Mouse (Mus musculus) neural tube, embryonic 12.5 days (tissue): ENCODE results near the gene Zfp750. TPM values are rescaled to one million over a fixed set of nuclear protein-coding genes. Genes with fewer than 3 reads are reported as not detected.

Experiments used
- ATAC-seq: fragments of 200-750 bp; cut with Nextera tagmentation; 2 replicates; pipeline ENCODE4 v1.8.0; 2017; ENCODE audit warnings: low read depth, mild to moderate bottlenecking, moderate TSS enrichment, moderate library complexity; ENCODE audit not compliant: low FRiP score
- H3K27ac ChIP-seq: fragments of 300-500 bp; sonication (generic); 2 replicates; pipeline ENCODE4 v1.5.1; 2016
- H3K27me3 ChIP-seq: fragments of 300-500 bp; sonication (generic); replicated peaks from 2 replicates; pipeline ENCODE4 v1.6.1; 2016; ENCODE audit warnings: mild to moderate bottlenecking
- H3K36me3 ChIP-seq: fragments of 300-500 bp; sonication (generic); 2 replicates; pipeline ENCODE4 v1.6.1; 2016; ENCODE audit warnings: mild to moderate bottlenecking
- H3K4me1 ChIP-seq: fragments of 300-500 bp; sonication (generic); 2 replicates; pipeline ENCODE4 v1.6.1; 2016
- H3K4me2 ChIP-seq: fragments of 300-500 bp; sonication (generic); replicated peaks from 2 replicates; pipeline ENCODE4 v1.6.1; 2016; ENCODE audit warnings: mild to moderate bottlenecking
- H3K4me3 ChIP-seq: fragments of 300-500 bp; sonication (generic); 2 replicates; pipeline ENCODE4 v1.5.1; 2016
- H3K9ac ChIP-seq: fragments of 300-500 bp; sonication (generic); 2 replicates; pipeline ENCODE4 v1.6.1; 2016; ENCODE audit warnings: mild to moderate bottlenecking
- H3K9me3 ChIP-seq: fragments of 300-500 bp; sonication (generic); 2 replicates; pipeline ENCODE4 v1.6.1; 2016; ENCODE audit warnings: mild to moderate bottlenecking
- WGBS: fragments of 180-500 bp; shearing (Covaris S2); methylation state at CpG from one replicate; pipeline ENCODE4 v1.1.7; 2016; 5-methylcytosine and 5-hydroxymethylcytosine counted together
- polyA plus RNA-seq: library from polyadenylated mRNA; unstranded; fragments of >200 nt; fragmentation: Nextera tagmentation; extraction: Ambion mirVana; gene quantifications from 2 replicates; pipeline ENCODE4 v1.2.1, GENCODE M21; 2016

Zfp750 gene
- polyA plus RNA-seq, 1 experiment from 2014 or later: 0.82 TPM

- 92% methylated on average over 7 of the region's 7 CpGs for WGBS
- no peak overlapping the region for H3K9ac ChIP-seq
These were observed 5.1 kb upstream of the Zfp750 start for GRCm38 (mm10) chr11:121524191-121524590.

GRCm38 (mm10) chr11:121522156-121522762, 3.1 kb upstream of the Zfp750 start:
- Histone ChIP-seq H3K4me1 (no peaks in the 10 kb centered on the region), H3K27ac (no peak overlapping the region), H3K27me3 (no peaks in the 10 kb centered on the region), H3K9ac (no peak overlapping the region), H3K4me3 (no peak overlapping the region), H3K9me3 (no peaks in the 10 kb centered on the region), H3K36me3 (no peaks in the 10 kb centered on the region), H3K4me2 (no peak overlapping the region)
- 86% methylated on average over 4 of the region's 4 CpGs for WGBS
- ATAC-seq: no peak

More at GRCm38 (mm10) chr11:121524191-121524590, 5.1 kb upstream of the Zfp750 start:
- no peak overlapping the region for H3K4me3 ChIP-seq
- no peak overlapping the region for H3K4me2 ChIP-seq
- no peaks in the 10 kb centered on the region for H3K9me3 ChIP-seq
- H3K27ac ChIP-seq: no peak overlapping the region
- H3K4me1 ChIP-seq: no peaks in the 10 kb centered on the region
- no peak for ATAC-seq
- no peaks in the 10 kb centered on the region for H3K36me3 ChIP-seq
- no peaks in the 10 kb centered on the region for H3K27me3 ChIP-seq

GRCm38 (mm10) chr11:121520761-121521160, 1.6 kb upstream of the Zfp750 start:
- H3K4me2 ChIP-seq: no peak overlapping the region
- H3K4me1 ChIP-seq: no peaks in the 10 kb centered on the region
- H3K9me3 ChIP-seq: no peaks in the 10 kb centered on the region
- WGBS: 96% methylated on average over 2 of the region's 2 CpGs
- no peak overlapping the region for H3K4me3 ChIP-seq
- H3K9ac ChIP-seq: no peak overlapping the region
- H3K36me3 ChIP-seq: no peaks in the 10 kb centered on the region
- H3K27ac ChIP-seq: no peak overlapping the region
- H3K27me3 ChIP-seq: no peaks in the 10 kb centered on the region
- no peak for ATAC-seq

- WGBS: 86% methylated on average over 7 of the region's 7 CpGs
- no peak overlapping the region for H3K4me2 ChIP-seq
- H3K36me3 ChIP-seq: no peaks in the 10 kb centered on the region
- H3K9me3 ChIP-seq: no peaks in the 10 kb centered on the region
- no peaks in the 10 kb centered on the region for H3K4me1 ChIP-seq
- H3K27ac ChIP-seq: no peak overlapping the region
- no peak for ATAC-seq
- no peak overlapping the region for H3K4me3 ChIP-seq
- H3K9ac ChIP-seq: no peak overlapping the region
- H3K27me3 ChIP-seq: no peaks in the 10 kb centered on the region
These were observed 570 bp upstream of the Zfp750 start for GRCm38 (mm10) chr11:121519703-121520102.

- Histone ChIP-seq H3K4me2 (no peak overlapping the region), H3K27ac (no peak overlapping the region), H3K4me1 (no peaks in the 10 kb centered on the region), H3K27me3 (no peaks in the 10 kb centered on the region), H3K9me3 (no peaks in the 10 kb centered on the region), H3K4me3 (no peak overlapping the region), H3K36me3 (no peaks in the 10 kb centered on the region), H3K9ac (no peak overlapping the region)
- WGBS: 59% methylated on average over 17 of the region's 17 CpGs
- no peak for ATAC-seq
These were observed 1.3 kb downstream of the Zfp750 start for GRCm38 (mm10) chr11:121517687-121518465.

GRCm38 (mm10) chr11:121516906-121517305, 2.2 kb downstream of the Zfp750 start:
- no peak for ATAC-seq
- Histone ChIP-seq H3K27me3 (no peaks in the 10 kb centered on the region), H3K27ac (no peak overlapping the region), H3K9me3 (no peaks in the 10 kb centered on the region), H3K9ac (no peak overlapping the region), H3K36me3 (no peaks in the 10 kb centered on the region), H3K4me2 (no peak overlapping the region), H3K4me3 (no peak overlapping the region), H3K4me1 (no peaks in the 10 kb centered on the region)
- 87% methylated on average over 3 of the region's 3 CpGs for WGBS

GRCm38 (mm10) chr11:121515996-121516395, 3.1 kb downstream of the Zfp750 start:
- Histone ChIP-seq H3K4me3 (no peak overlapping the region), H3K27ac (no peak overlapping the region), H3K9ac (no peak overlapping the region), H3K4me1 (no peaks in the 10 kb centered on the region), H3K9me3 (no peaks in the 10 kb centered on the region), H3K4me2 (no peak overlapping the region), H3K27me3 (no peaks in the 10 kb centered on the region), H3K36me3 (no peaks in the 10 kb centered on the region)
- 87% methylated on average over 9 of the region's 9 CpGs for WGBS
- ATAC-seq: no peak

- no peak overlapping the region for H3K4me3 ChIP-seq
- no peaks in the 10 kb centered on the region for H3K27me3 ChIP-seq
- no peak overlapping the region for H3K9ac ChIP-seq
- H3K4me1 ChIP-seq: no peaks in the 10 kb centered on the region
- no peaks in the 10 kb centered on the region for H3K9me3 ChIP-seq
- no peak overlapping the region for H3K4me2 ChIP-seq
- no peak for ATAC-seq
- H3K27ac ChIP-seq: no peak overlapping the region
- no peaks in the 10 kb centered on the region for H3K36me3 ChIP-seq
- 93% methylated on average over 8 of the region's 8 CpGs for WGBS
These were observed 6.1 kb downstream of the Zfp750 start for GRCm38 (mm10) chr11:121512896-121513572.

GRCm38 (mm10) chr11:121510512-121511246, 8.5 kb downstream of the Zfp750 start:
- 75% methylated on average over 9 of the region's 9 CpGs for WGBS
- no peaks in the 10 kb centered on the region for H3K9me3 ChIP-seq
- no peak overlapping the region for H3K27ac ChIP-seq
- H3K36me3 ChIP-seq: peaks cover 5% of the 10 kb centered on the region
- H3K4me3 ChIP-seq: no peak overlapping the region
- H3K4me2 ChIP-seq: no peak overlapping the region
- H3K9ac ChIP-seq: no peak overlapping the region
- H3K27me3 ChIP-seq: no peaks in the 10 kb centered on the region
- no peaks in the 10 kb centered on the region for H3K4me1 ChIP-seq
- ATAC-seq: no peak

- no peak overlapping the region for H3K4me3 ChIP-seq
- 88% methylated on average over 4 of the region's 4 CpGs for WGBS
- H3K9ac ChIP-seq: no peak overlapping the region
- no peak overlapping the region for H3K4me2 ChIP-seq
- no peak for ATAC-seq
- peaks cover 22% of the 10 kb centered on the region for H3K36me3 ChIP-seq
- H3K27ac ChIP-seq: no peak overlapping the region
- H3K4me1 ChIP-seq: no peaks in the 10 kb centered on the region
- H3K9me3 ChIP-seq: no peaks in the 10 kb centered on the region
- H3K27me3 ChIP-seq: no peaks in the 10 kb centered on the region
These were observed 10.7 kb downstream of the Zfp750 start for GRCm38 (mm10) chr11:121508478-121508877.

GRCm38 (mm10) chr11:121502000-121502860, 16.9 kb downstream of the Zfp750 start:
- Histone ChIP-seq H3K4me1 (no peaks in the 10 kb centered on the region), H3K36me3 (peaks cover 56% of the 10 kb centered on the region), H3K9ac (no peak overlapping the region), H3K4me2 (no peak overlapping the region), H3K4me3 (no peak overlapping the region), H3K27ac (no peak overlapping the region), H3K9me3 (no peaks in the 10 kb centered on the region), H3K27me3 (no peaks in the 10 kb centered on the region)
- ATAC-seq: no peak
- whole genome bisulfite sequencing: 89% methylated on average over 4 of the region's 4 CpGs
